Mouse (Mus musculus): ENCODE data around the gene Dlx5. TPM values are rescaled to one million over a fixed set of nuclear protein-coding genes. Genes with fewer than 3 reads are reported as not detected.

Gene Dlx5
- total and polyA plus RNA-seq, 3 experiments = not detected

DNA sequence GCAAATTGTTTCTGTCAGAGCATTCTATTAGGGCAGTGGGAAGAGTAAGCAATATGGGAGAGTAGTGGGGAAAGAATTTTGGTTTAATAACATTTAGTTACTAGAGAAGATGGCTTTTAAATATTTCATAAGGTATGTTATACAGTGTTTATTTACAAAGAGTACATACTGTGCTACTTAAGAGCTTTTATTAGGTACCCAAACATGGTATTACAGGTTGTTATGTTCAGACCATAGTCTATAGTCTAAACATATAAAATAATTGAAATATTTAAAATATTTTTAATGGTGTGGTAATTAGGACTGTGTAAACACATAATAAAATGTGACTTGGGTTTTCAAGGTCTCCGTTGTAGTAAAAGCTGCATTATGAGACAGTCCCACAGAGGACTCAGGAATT lies 32.4 kb upstream of the Dlx5 start:
- H3K9ac ChIP-seq (ENCODE audit: control insufficient read depth, low read depth, low read length, poor library complexity, severe bottlenecking) = no peak overlapping the region
- H3K27ac ChIP-seq (ENCODE audit: control insufficient read depth, low read depth, low read length) = no peak overlapping the region
- H3K9me3 ChIP-seq (replicated peaks; ENCODE audit: insufficient read depth, low read length) = no peaks in the 10 kb centered on the region
- H3K27me3 ChIP-seq (ENCODE audit: control insufficient read depth in 1 of 2, insufficient read depth in 2 of 2, low read length in 2 of 2) = no peaks in the 10 kb centered on the region; a peak in 1 of 4 replicates
- H3K4me3 ChIP-seq (ENCODE audit: control insufficient read depth in 1 of 2, insufficient read depth in 1 of 2, low read depth in 2 of 2, low read length in 2 of 2) = no peak overlapping the region
- TF ChIP-seq MYC (IDR thresholded peaks at IDR 0.05; ENCODE audit: low read depth, low read length) (no peak), POLR2AphosphoS2 (IDR thresholded peaks at IDR 0.05; ENCODE audit: low read length) (no peak), MAFK (IDR thresholded peaks at IDR 0.05; ENCODE audit: borderline replicate concordance, low read depth, low read length) (no peak), ELF1 (IDR thresholded peaks at IDR 0.05; ENCODE audit: low read depth, low read length) (no peak), MXI1 (IDR thresholded peaks at IDR 0.05; ENCODE audit: low read depth, low read length) (no peak), ZC3H11A (IDR thresholded peaks at IDR 0.05; ENCODE audit: low read depth, low read length) (no peak), USF2 (IDR thresholded peaks at IDR 0.05; ENCODE audit: borderline replicate concordance in 1 of 2, insufficient read depth in 1 of 2, low read depth in 1 of 2, low read length in 2 of 2) (no peak), TCF12 (IDR thresholded peaks at IDR 0.05; ENCODE audit: low read depth, low read length) (no peak), SIN3A (IDR thresholded peaks at IDR 0.05; ENCODE audit: low read length) (no peak), CHD2 (IDR thresholded peaks at IDR 0.05; ENCODE audit: low read length) (no peak), GABPA (IDR thresholded peaks at IDR 0.05; ENCODE audit: low read depth, low read length) (no peak), MAZ (IDR thresholded peaks at IDR 0.05; ENCODE audit: low read depth, low read length) (no peak), E2F4 (IDR thresholded peaks at IDR 0.05; ENCODE audit: borderline replicate concordance, low read depth, low read length) (no peak), ZKSCAN1 (IDR thresholded peaks at IDR 0.05; ENCODE audit: low read depth, low read length) (no peak), EP300 (IDR thresholded peaks at IDR 0.05; ENCODE audit: low read depth in 1 of 2, low read length in 2 of 2) (no peak), RCOR1 (IDR thresholded peaks at IDR 0.05; ENCODE audit: low read depth, low read length) (no peak), POLR2AphosphoS5 (IDR thresholded peaks at IDR 0.05; ENCODE audit: borderline replicate concordance, low read depth, low read length) (no peak)
- peaks cover 0 to 5% of the 10 kb centered on the region in 2 experiments; a peak in 2 of 4 replicates for H3K4me1 ChIP-seq (ENCODE audit: control insufficient read depth in 1 of 2, insufficient read depth in 2 of 2, low read length in 2 of 2)
- H3K79me2 ChIP-seq (ENCODE audit: control insufficient read depth, insufficient read depth, low read length, poor library complexity) = no peaks in the 10 kb centered on the region
- no peak for DNase-seq (ENCODE audit: low read depth, low spot score)
- H3K36me3 ChIP-seq (ENCODE audit: control insufficient read depth in 1 of 2, insufficient read depth in 2 of 2, low read length in 2 of 2) = no peaks in the 10 kb centered on the region

- Histone ChIP-seq H3K9me3 (replicated peaks; ENCODE audit: insufficient read depth, low read length) (no peaks in the 10 kb centered on the region), H3K27me3 (ENCODE audit: control insufficient read depth in 1 of 2, insufficient read depth in 2 of 2, low read length in 2 of 2) (no peaks in the 10 kb centered on the region), H3K36me3 (ENCODE audit: control insufficient read depth in 1 of 2, insufficient read depth in 2 of 2, low read length in 2 of 2) (no peaks in the 10 kb centered on the region), H3K79me2 (ENCODE audit: control insufficient read depth, insufficient read depth, low read length, poor library complexity) (no peaks in the 10 kb centered on the region), H3K9ac (ENCODE audit: control insufficient read depth, low read depth, low read length, poor library complexity, severe bottlenecking) (no peak overlapping the region), H3K27ac (ENCODE audit: control insufficient read depth, low read depth, low read length) (no peak overlapping the region), H3K4me1 (ENCODE audit: control insufficient read depth in 1 of 2, insufficient read depth in 2 of 2, low read length in 2 of 2) (no peaks in the 10 kb centered on the region), H3K4me3 (ENCODE audit: control insufficient read depth in 1 of 2, insufficient read depth in 1 of 2, low read depth in 2 of 2, low read length in 2 of 2) (no peak overlapping the region)
- DNase-seq (ENCODE audit: low read depth, low spot score) = no peak
- no peak for TF ChIP-seq ETS1 (IDR thresholded peaks at IDR 0.05; ENCODE audit: low read depth, low read length)
- TF ChIP-seq USF2 (IDR thresholded peaks at IDR 0.05; ENCODE audit: borderline replicate concordance in 1 of 2, insufficient read depth in 1 of 2, low read depth in 1 of 2, low read length in 2 of 2) = no peak
Measured at GRCm38 (mm10) chr6:6909586-6909985, 27.7 kb upstream of the Dlx5 start.

Data from MEL (cell line).